Mouse (Mus musculus): ENCODE measurements at regions not wholly inside any gene's neighbourhood (a gene's known extent, or its start where the extent isn't known, plus 50 kb on each side); places are given as distances from the start of the nearest gene placed in this dataset.

DNA sequence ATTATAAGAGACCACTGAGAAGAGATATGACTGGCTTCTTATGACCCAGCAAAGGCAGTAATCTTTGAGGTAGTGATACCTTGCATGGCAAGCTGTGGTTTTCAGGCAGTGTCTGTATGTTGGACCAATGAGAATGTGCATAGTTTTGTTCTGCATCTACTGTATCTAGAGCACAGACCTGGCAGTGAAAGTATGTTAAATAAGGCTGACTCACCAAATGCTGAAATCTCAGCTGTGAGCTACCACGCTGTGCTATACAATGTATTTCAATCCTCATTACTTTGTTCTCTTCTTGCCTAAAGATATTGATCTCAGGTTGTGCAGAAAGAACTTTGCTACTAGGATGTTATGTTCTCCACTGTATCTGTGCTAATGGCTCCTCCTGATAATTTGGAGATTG, 83.9 kb upstream of the Zfp827 start:
- WGBS: 94% methylated on average over 1 of the region's 1 CpGs
- Histone ChIP-seq H3K36me3 (no peaks in the 10 kb centered on the region), H3K4me3 (no peak overlapping the region), H3K9me3 (replicated peaks) (no peaks in the 10 kb centered on the region), H3K27ac (replicated peaks) (no peak overlapping the region), H3K4me1 (no peaks in the 10 kb centered on the region), H3K27me3 (ENCODE audit: low read depth, poor library complexity, severe bottlenecking) (no peaks in the 10 kb centered on the region)
- DNase-seq (ENCODE audit: low spot score): no peak

DNA sequence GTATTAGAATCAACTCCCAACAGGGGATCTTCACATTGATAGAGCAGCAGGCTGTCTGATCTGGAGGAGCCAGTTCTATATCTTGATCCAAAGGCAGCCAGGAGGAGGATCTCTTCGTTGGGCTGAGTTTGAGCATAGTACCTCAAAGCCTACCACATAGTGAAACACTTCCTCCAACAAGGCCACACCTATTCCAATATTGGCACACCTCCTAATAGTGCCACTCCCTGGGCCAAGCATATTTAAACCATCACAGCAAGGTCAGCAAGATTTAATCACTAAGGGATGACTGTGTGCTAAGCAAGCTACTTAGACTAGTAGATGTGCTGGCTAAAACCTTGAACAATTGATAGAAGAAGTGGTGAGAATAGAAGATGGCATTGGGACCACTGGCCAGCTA, 82.6 kb upstream of the Zfp827 start:
- no peaks in the 10 kb centered on the region for H3K4me1 ChIP-seq
- no peaks in the 10 kb centered on the region for H3K27me3 ChIP-seq (ENCODE audit: low read depth, poor library complexity, severe bottlenecking)
- H3K27ac ChIP-seq (replicated peaks): no peak overlapping the region
- DNase-seq (ENCODE audit: low spot score): no peak
- 50% methylated on average over 1 of the region's 1 CpGs for WGBS
- H3K36me3 ChIP-seq: no peaks in the 10 kb centered on the region
- H3K9me3 ChIP-seq (replicated peaks): no peaks in the 10 kb centered on the region
- no peak overlapping the region for H3K4me3 ChIP-seq

DNA sequence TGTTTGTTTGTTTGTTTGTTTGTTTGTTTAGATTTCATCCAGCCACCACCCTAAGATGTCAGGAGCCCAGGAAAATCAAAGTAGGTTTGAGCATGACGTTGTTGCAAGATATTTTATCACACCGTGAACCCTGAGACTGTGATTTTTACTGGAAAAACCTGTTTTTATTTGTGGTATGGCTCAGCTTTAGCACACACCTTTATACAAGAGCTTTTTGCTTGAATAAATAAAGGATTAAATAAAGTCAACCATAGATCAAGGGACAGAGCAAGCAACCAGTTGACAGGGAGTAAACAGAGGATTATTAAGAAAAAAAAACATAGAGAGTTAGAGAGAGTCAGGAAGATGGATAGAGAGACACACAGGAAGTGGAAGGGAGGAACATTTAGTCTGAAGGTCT, 82.2 kb upstream of the Zfp827 start:
- 92% methylated on average over 2 of the region's 2 CpGs for WGBS
- H3K4me1 ChIP-seq: no peaks in the 10 kb centered on the region
- no peaks in the 10 kb centered on the region for H3K9me3 ChIP-seq (replicated peaks)
- DNase-seq (ENCODE audit: low spot score): no peak
- H3K4me3 ChIP-seq: no peak overlapping the region
- no peaks in the 10 kb centered on the region for H3K27me3 ChIP-seq (ENCODE audit: low read depth, poor library complexity, severe bottlenecking)
- H3K27ac ChIP-seq (replicated peaks): no peak overlapping the region
- no peaks in the 10 kb centered on the region for H3K36me3 ChIP-seq

DNA sequence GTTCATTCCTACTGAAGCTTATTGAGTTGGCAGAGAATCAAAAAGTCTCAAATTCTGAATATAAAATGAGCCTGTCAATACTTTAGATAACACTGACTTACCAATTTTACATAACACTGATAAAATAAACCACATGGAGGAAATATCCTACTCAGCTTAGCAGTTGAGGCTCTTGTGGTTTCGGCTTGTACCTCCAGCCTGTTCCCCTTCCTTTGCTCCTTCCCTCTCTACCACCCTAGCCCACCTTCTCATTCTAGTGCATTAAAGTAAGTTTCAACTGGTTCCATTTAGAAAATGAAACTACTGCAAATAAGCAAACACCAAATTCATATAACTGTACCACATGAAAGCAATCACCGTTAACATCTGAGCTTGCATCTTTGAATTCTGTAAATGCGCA, 53.2 kb upstream of the Zfp827 start:
- Histone ChIP-seq H3K27me3 (ENCODE audit: low read depth, poor library complexity, severe bottlenecking) (no peaks in the 10 kb centered on the region), H3K27ac (replicated peaks) (no peak overlapping the region), H3K4me1 (peaks cover 5% of the 10 kb centered on the region), H3K4me3 (no peak overlapping the region), H3K9me3 (replicated peaks) (no peaks in the 10 kb centered on the region), H3K36me3 (no peaks in the 10 kb centered on the region)
- DNase-seq (ENCODE audit: low spot score): no peak
- 97% methylated on average over 3 of the region's 3 CpGs for WGBS

Data from midbrain, embryonic 10.5 days (tissue).